Mouse (Mus musculus): ENCODE results near the gene Myl7. TPM values are rescaled to one million over a fixed set of nuclear protein-coding genes. Genes with fewer than 3 reads are reported as not detected.
"Not testable (repeated sequence)": the region's sequence is repeated elsewhere in the genome, so short reads cannot be mapped to it uniquely, and the experiment has no call there.

Myl7 gene
- polyA plus RNA-seq, 1 experiment from 2014 or later: 1.3 TPM

GRCm38 (mm10) chr11:5888563-5888962 is 10.0 kb downstream of the Myl7 start:
- not testable (repeated sequence) for H3K9ac ChIP-seq (replicated peaks); H3K4me2 ChIP-seq; H3K27me3 ChIP-seq; H3K9me3 ChIP-seq; H3K4me3 ChIP-seq (replicated peaks); H3K36me3 ChIP-seq
- WGBS: 42% methylated on average over 5 of the region's 5 CpGs
- Histone ChIP-seq H3K27ac (0 out of 2 replicates have a peak overlapping the region, but pooled peaks have one; percentile 62), H3K4me1 (replicated peaks) (peaks cover 49% of the 10 kb centered on the region)
- ATAC-seq (ENCODE audit: insufficient number of reproducible peaks, insufficient read depth, low FRiP score, low TSS enrichment, low read depth): peak; percentile 43; the same call in 1 of the 2 replicates

- 72% methylated on average over 5 of the region's 5 CpGs for WGBS
- H3K27ac ChIP-seq: 0 out of 2 replicates have a peak overlapping the region, but pooled peaks have one; percentile 54
- no peak for ATAC-seq (ENCODE audit: insufficient number of reproducible peaks, insufficient read depth, low FRiP score, low TSS enrichment, low read depth)
- peaks cover 39% of the 10 kb centered on the region for H3K4me1 ChIP-seq (replicated peaks)
- H3K9me3 ChIP-seq: no peaks in the 10 kb centered on the region
- no peaks in the 10 kb centered on the region for H3K27me3 ChIP-seq
- no peak overlapping the region for H3K4me3 ChIP-seq (replicated peaks)
- no peaks in the 10 kb centered on the region for H3K36me3 ChIP-seq
- no peak overlapping the region for H3K4me2 ChIP-seq
- H3K9ac ChIP-seq (replicated peaks): no peak overlapping the region
Measured at GRCm38 (mm10) chr11:5887250-5887649, 11.3 kb downstream of the Myl7 start.

GRCm38 (mm10) chr11:5886187-5886586 is 12.4 kb downstream of the Myl7 start:
- ATAC-seq (ENCODE audit: insufficient number of reproducible peaks, insufficient read depth, low FRiP score, low TSS enrichment, low read depth): no peak
- H3K27ac ChIP-seq: 0 out of 2 replicates have a peak overlapping the region, but pooled peaks have one; percentile 54
- WGBS: 22% methylated on average over 9 of the region's 9 CpGs

GRCm38 (mm10) chr11:5882518-5882917 is 16.1 kb downstream of the Myl7 start:
- WGBS: 71% methylated on average over 8 of the region's 8 CpGs

More at GRCm38 (mm10) chr11:5886187-5886586, 12.4 kb downstream of the Myl7 start:
- H3K9me3 ChIP-seq: no peaks in the 10 kb centered on the region
- H3K9ac ChIP-seq (replicated peaks): no peak overlapping the region
- no peaks in the 10 kb centered on the region for H3K36me3 ChIP-seq
- no peak overlapping the region for H3K4me3 ChIP-seq (replicated peaks)
- H3K27me3 ChIP-seq: no peaks in the 10 kb centered on the region
- no peak overlapping the region for H3K4me2 ChIP-seq
- peaks cover 30% of the 10 kb centered on the region for H3K4me1 ChIP-seq (replicated peaks)

GRCm38 (mm10) chr11:5879905-5880304 is 18.7 kb downstream of the Myl7 start:
- Histone ChIP-seq H3K27me3 (no peaks in the 10 kb centered on the region), H3K27ac (no peak overlapping the region), H3K4me2 (no peak overlapping the region), H3K9ac (replicated peaks) (no peak overlapping the region), H3K4me3 (replicated peaks) (no peak overlapping the region), H3K4me1 (replicated peaks) (peaks cover 16% of the 10 kb centered on the region), H3K9me3 (no peaks in the 10 kb centered on the region), H3K36me3 (peaks cover 17% of the 10 kb centered on the region)
- no peak for ATAC-seq (ENCODE audit: insufficient number of reproducible peaks, insufficient read depth, low FRiP score, low TSS enrichment, low read depth)
- WGBS: 55% methylated on average over 5 of the region's 5 CpGs

More at GRCm38 (mm10) chr11:5882518-5882917, 16.1 kb downstream of the Myl7 start:
- H3K4me2 ChIP-seq: no peak overlapping the region
- H3K36me3 ChIP-seq: no peaks in the 10 kb centered on the region
- H3K27me3 ChIP-seq: no peaks in the 10 kb centered on the region
- H3K4me1 ChIP-seq (replicated peaks): peaks cover 15% of the 10 kb centered on the region
- no peak for ATAC-seq (ENCODE audit: insufficient number of reproducible peaks, insufficient read depth, low FRiP score, low TSS enrichment, low read depth)
- H3K27ac ChIP-seq: no peak overlapping the region
- no peaks in the 10 kb centered on the region for H3K9me3 ChIP-seq
- H3K4me3 ChIP-seq (replicated peaks): no peak overlapping the region
- no peak overlapping the region for H3K9ac ChIP-seq (replicated peaks)

GRCm38 (mm10) chr11:5878661-5879060 is 19.9 kb downstream of the Myl7 start:
- no peak for ATAC-seq (ENCODE audit: insufficient number of reproducible peaks, insufficient read depth, low FRiP score, low TSS enrichment, low read depth)
- H3K27me3 ChIP-seq: no peaks in the 10 kb centered on the region
- H3K4me3 ChIP-seq (replicated peaks): peak overlapping the region; percentile 66
- no peak overlapping the region; the same call in 1 of the 2 replicates for H3K9ac ChIP-seq (replicated peaks)
- H3K4me1 ChIP-seq (replicated peaks): peaks cover 16% of the 10 kb centered on the region
- H3K4me2 ChIP-seq: peak overlapping the region; percentile 77
- peaks cover 30% of the 10 kb centered on the region for H3K36me3 ChIP-seq
- no peaks in the 10 kb centered on the region for H3K9me3 ChIP-seq
- 49% methylated on average over 8 of the region's 8 CpGs for WGBS
- peak overlapping the region; percentile 93 for H3K27ac ChIP-seq

- ATAC-seq (ENCODE audit: insufficient number of reproducible peaks, insufficient read depth, low FRiP score, low TSS enrichment, low read depth): peak; percentile 99
Measured at GRCm38 (mm10) chr11:5877921-5878526, 20.6 kb downstream of the Myl7 start, which contains the start of gene Pold2. Gene Pold2, minus strand, starts transcription at chr11:5878292.

GRCm38 (mm10) chr11:5877421-5877820 is 21.2 kb downstream of the Myl7 start:
- H3K4me3 ChIP-seq (replicated peaks): peak overlapping the region; percentile 66
- ATAC-seq (ENCODE audit: insufficient number of reproducible peaks, insufficient read depth, low FRiP score, low TSS enrichment, low read depth): no peak
- H3K4me1 ChIP-seq (replicated peaks): peaks cover 16% of the 10 kb centered on the region
- peak overlapping the region; percentile 70 for H3K9ac ChIP-seq (replicated peaks)
- no peak overlapping the region; the same call in 1 of the 2 replicates for H3K27ac ChIP-seq
- peaks cover 42% of the 10 kb centered on the region for H3K36me3 ChIP-seq
- H3K9me3 ChIP-seq: no peaks in the 10 kb centered on the region
- 6% methylated on average over 5 of the region's 5 CpGs for WGBS
- no peaks in the 10 kb centered on the region for H3K27me3 ChIP-seq
- H3K4me2 ChIP-seq: peak overlapping the region; percentile 77

More at GRCm38 (mm10) chr11:5877921-5878526, 20.6 kb downstream of the Myl7 start, which contains the start of gene Pold2:
- Histone ChIP-seq H3K27ac (peak within 1 kb of the TSS; percentile 93), H3K9ac (replicated peaks) (peak within 1 kb of the TSS; percentile 70), H3K9me3 (no peaks in the 10 kb centered on the region), H3K27me3 (no peaks in the 10 kb centered on the region), H3K36me3 (peaks cover 36% of the 10 kb centered on the region), H3K4me3 (replicated peaks) (peak within 1 kb of the TSS; percentile 66), H3K4me2 (peak within 1 kb of the TSS; percentile 77), H3K4me1 (replicated peaks) (peaks cover 16% of the 10 kb centered on the region)
- under 1% methylated on average over 52 of the region's 52 CpGs for WGBS

- no peak overlapping the region for H3K4me2 ChIP-seq
- no peaks in the 10 kb centered on the region for H3K9me3 ChIP-seq
- H3K27me3 ChIP-seq: no peaks in the 10 kb centered on the region
- no peak for ATAC-seq (ENCODE audit: insufficient number of reproducible peaks, insufficient read depth, low FRiP score, low TSS enrichment, low read depth)
- peaks cover 11% of the 10 kb centered on the region for H3K4me1 ChIP-seq (replicated peaks)
- no peak overlapping the region for H3K27ac ChIP-seq
- WGBS: 99% methylated on average over 9 of the region's 9 CpGs
- peaks cover 85% of the 10 kb centered on the region for H3K36me3 ChIP-seq
- no peak overlapping the region for H3K9ac ChIP-seq (replicated peaks)
- H3K4me3 ChIP-seq (replicated peaks): no peak overlapping the region
Measured at GRCm38 (mm10) chr11:5873192-5873591, 25.4 kb downstream of the Myl7 start.

- no peak for ATAC-seq (ENCODE audit: insufficient number of reproducible peaks, insufficient read depth, low FRiP score, low TSS enrichment, low read depth)
Measured at GRCm38 (mm10) chr11:5872707-5873106, 25.9 kb downstream of the Myl7 start.

GRCm38 (mm10) chr11:5870069-5870468 is 28.5 kb downstream of the Myl7 start:
- H3K9ac ChIP-seq (replicated peaks): no peak overlapping the region
- H3K27ac ChIP-seq: no peak overlapping the region
- H3K36me3 ChIP-seq: peaks cover 80% of the 10 kb centered on the region
- H3K4me1 ChIP-seq (replicated peaks): no peaks in the 10 kb centered on the region; the same call in 1 of the 2 replicates
- no peak for ATAC-seq (ENCODE audit: insufficient number of reproducible peaks, insufficient read depth, low FRiP score, low TSS enrichment, low read depth)
- no peak overlapping the region for H3K4me3 ChIP-seq (replicated peaks)
- no peak overlapping the region for H3K4me2 ChIP-seq
- H3K9me3 ChIP-seq: no peaks in the 10 kb centered on the region
- H3K27me3 ChIP-seq: no peaks in the 10 kb centered on the region
- 88% methylated on average over 16 of the region's 16 CpGs for WGBS

More at GRCm38 (mm10) chr11:5872707-5873106, 25.9 kb downstream of the Myl7 start:
- H3K4me2 ChIP-seq: no peak overlapping the region
- H3K4me3 ChIP-seq (replicated peaks): no peak overlapping the region
- H3K27me3 ChIP-seq: no peaks in the 10 kb centered on the region
- 94% methylated on average over 11 of the region's 11 CpGs for WGBS
- peaks cover 88% of the 10 kb centered on the region for H3K36me3 ChIP-seq
- peaks cover 11% of the 10 kb centered on the region for H3K4me1 ChIP-seq (replicated peaks)
- no peak overlapping the region for H3K9ac ChIP-seq (replicated peaks)
- H3K27ac ChIP-seq: no peak overlapping the region
- no peaks in the 10 kb centered on the region for H3K9me3 ChIP-seq

Data from limb, embryonic 12.5 days (tissue).